Mouse (Mus musculus) MEL (cell line): ENCODE results near the gene Usf3.

Experiments
- CHD2 ChIP-seq: IDR thresholded peaks from 2 replicates; pipeline ENCODE4 v1.6.1; 2011; ENCODE audit warnings: low read length, improper control_type of control experiment
- CTCF ChIP-seq, 3 experiments: IDR thresholded peaks in 2 of 3; conservative IDR thresholded peaks in 1 of 3; 2 replicates each; pipeline ENCODE4 v1.5.1; 2011 to 2012; ENCODE audit warnings: low read length in 3 of 3, low read depth in 2 of 3, mild to moderate bottlenecking in 2 of 3, improper control_type of control experiment in 1 of 3, inconsistent platforms in 1 of 3, mixed read lengths in 1 of 3, moderate library complexity in 1 of 3; ENCODE audit not compliant: control insufficient read depth in 1 of 3, insufficient read depth in 1 of 3, poor library complexity in 1 of 3, severe bottlenecking in 1 of 3
- EP300 ChIP-seq, 2 experiments: IDR thresholded peaks; 2 replicates each; pipeline ENCODE4 v1.6.1; 2011; ENCODE audit warnings: improper control_type of control experiment in 2 of 2, low read length in 2 of 2, low read depth in 1 of 2, mild to moderate bottlenecking in 1 of 2
- HCFC1 ChIP-seq: IDR thresholded peaks from 2 replicates; pipeline ENCODE4 v1.6.1; 2012; ENCODE audit warnings: low read depth, mild to moderate bottlenecking, inconsistent platforms, low read length, improper control_type of control experiment, moderate library complexity
- KAT2A ChIP-seq: conservative IDR thresholded peaks from 2 replicates; pipeline ENCODE4 v1.6.1; 2012; ENCODE audit warnings: low read depth, low read length, improper control_type of control experiment, inconsistent platforms
- MAFK ChIP-seq: IDR thresholded peaks from 2 replicates; pipeline ENCODE4 v1.6.1; 2011; ENCODE audit warnings: low read depth, mild to moderate bottlenecking, low read length, improper control_type of control experiment, borderline replicate concordance
- NRF1 ChIP-seq: IDR thresholded peaks from 2 replicates; pipeline ENCODE4 v1.6.1; 2014; ENCODE audit warnings: low read depth, mild to moderate bottlenecking, inconsistent platforms, low read length, improper control_type of control experiment, moderate library complexity; ENCODE audit not compliant: poor library complexity, insufficient read depth, severe bottlenecking
- RAD21 ChIP-seq: IDR thresholded peaks from 2 replicates; pipeline ENCODE4 v1.6.1; 2011; ENCODE audit warnings: mild to moderate bottlenecking, low read depth, low read length, improper control_type of control experiment
- SIN3A ChIP-seq: IDR thresholded peaks from 2 replicates; pipeline ENCODE4 v1.6.1; 2012; ENCODE audit warnings: low read length, improper control_type of control experiment, inconsistent platforms
- TCF12 ChIP-seq: IDR thresholded peaks from 2 replicates; pipeline ENCODE4 v1.6.1; 2014; ENCODE audit warnings: low read depth, mild to moderate bottlenecking, inconsistent platforms, low read length, improper control_type of control experiment, moderate library complexity
- USF1 ChIP-seq: IDR thresholded peaks from 2 replicates; pipeline ENCODE4 v1.6.1; 2014; ENCODE audit warnings: low read depth, mild to moderate bottlenecking, inconsistent platforms, low read length, improper control_type of control experiment, moderate library complexity

GRCm38 (mm10) chr16:44124713-44125112 is 48.3 kb upstream of the Usf3 start:
- TF ChIP-seq CHD2 (no peak), CTCF (IDR thresholded peaks at IDR 0.05 in 2 of 3, conservative IDR thresholded peaks at IDR 0.05 in 1 of 3; ENCODE audit: control insufficient read depth in 1 of 3, insufficient read depth in 1 of 3, low read depth in 2 of 3, low read length in 3 of 3, poor library complexity in 1 of 3, severe bottlenecking in 1 of 3) (no peak), TCF12 (no peak), EP300 (IDR thresholded peaks at IDR 0.05; ENCODE audit: low read depth in 1 of 2, low read length in 2 of 2) (no peak), RAD21 (no peak), SIN3A (no peak), USF1 (no peak), HCFC1 (no peak), NRF1 (no peak), KAT2A (no peak), MAFK (no peak)
